Mouse (Mus musculus): ENCODE measurements around the gene 4930544G11Rik. TPM values are rescaled to one million over a fixed set of nuclear protein-coding genes. Genes with fewer than 3 reads are reported as not detected.

Gene 4930544G11Rik
- polyA plus RNA-seq, 1 experiment from 2014 or later: not detected

- H3K36me3 ChIP-seq: no peaks in the 10 kb centered on the region
- H3K4me3 ChIP-seq: no peak overlapping the region
- H3K27ac ChIP-seq (replicated peaks): no peak overlapping the region
- H3K4me2 ChIP-seq: no peak overlapping the region
- 0 out of 2 replicates have a peak, but pooled peaks cover 8% of the 10 kb centered on the region for H3K4me1 ChIP-seq
- H3K27me3 ChIP-seq (replicated peaks): no peaks in the 10 kb centered on the region
- no peak for ATAC-seq (ENCODE audit: extremely low read depth, insufficient number of reproducible peaks, low FRiP score, low TSS enrichment)
- no peaks in the 10 kb centered on the region for H3K9me3 ChIP-seq
- no peak overlapping the region for H3K9ac ChIP-seq
- WGBS: 59% methylated on average over 6 of the region's 6 CpGs
Measured at GRCm38 (mm10) chr6:65969386-65970111, 17.1 kb downstream of the 4930544G11Rik start.

- 82% methylated on average over 9 of the region's 9 CpGs for WGBS
- no peak overlapping the region for H3K4me2 ChIP-seq
- ATAC-seq (ENCODE audit: extremely low read depth, insufficient number of reproducible peaks, low FRiP score, low TSS enrichment): no peak
- no peak overlapping the region for H3K9ac ChIP-seq
- no peaks in the 10 kb centered on the region for H3K36me3 ChIP-seq
- H3K27me3 ChIP-seq (replicated peaks): no peaks in the 10 kb centered on the region
- H3K4me3 ChIP-seq: no peak overlapping the region
- no peak overlapping the region for H3K27ac ChIP-seq (replicated peaks)
- no peaks in the 10 kb centered on the region for H3K9me3 ChIP-seq
- 0 out of 2 replicates have a peak, but pooled peaks cover 8% of the 10 kb centered on the region for H3K4me1 ChIP-seq
Measured at GRCm38 (mm10) chr6:65970410-65970809, 18.0 kb downstream of the 4930544G11Rik start.

GRCm38 (mm10) chr6:65992081-65992480 is 39.7 kb downstream of the 4930544G11Rik start:
- no peaks in the 10 kb centered on the region for H3K27me3 ChIP-seq (replicated peaks)
- no peak for ATAC-seq (ENCODE audit: extremely low read depth, insufficient number of reproducible peaks, low FRiP score, low TSS enrichment)
- H3K9ac ChIP-seq: no peak overlapping the region
- H3K4me1 ChIP-seq: no peaks in the 10 kb centered on the region
- no peak overlapping the region for H3K4me2 ChIP-seq
- H3K36me3 ChIP-seq: no peaks in the 10 kb centered on the region
- 0 out of 2 replicates have a peak, but pooled peaks cover 3% of the 10 kb centered on the region for H3K9me3 ChIP-seq
- no peak overlapping the region for H3K27ac ChIP-seq (replicated peaks)
- no peak overlapping the region for H3K4me3 ChIP-seq
- WGBS: 35% methylated on average over 3 of the region's 3 CpGs

- H3K9ac ChIP-seq: no peak overlapping the region
Measured at GRCm38 (mm10) chr6:65998343-65998742, 45.9 kb downstream of the 4930544G11Rik start.

More at GRCm38 (mm10) chr6:65998343-65998742, 45.9 kb downstream of the 4930544G11Rik start:
- ATAC-seq (ENCODE audit: extremely low read depth, insufficient number of reproducible peaks, low FRiP score, low TSS enrichment): no peak
- H3K36me3 ChIP-seq: no peaks in the 10 kb centered on the region
- peaks cover 8% of the 10 kb centered on the region for H3K9me3 ChIP-seq
- no peak overlapping the region for H3K4me3 ChIP-seq
- H3K27me3 ChIP-seq (replicated peaks): no peaks in the 10 kb centered on the region
- no peak overlapping the region for H3K27ac ChIP-seq (replicated peaks)
- no peaks in the 10 kb centered on the region for H3K4me1 ChIP-seq
- H3K4me2 ChIP-seq: no peak overlapping the region

Other genes starting within 250 kb of the 4930544G11Rik start
- gene Prdm5, start 173.6 kb upstream of the 4930544G11Rik start, polyA plus RNA-seq (2015; fragmentation: Nextera tagmentation; extraction: Ambion mirVana): 12.6 and 15.9 TPM in 2 replicates